ENCODE assay signal across 9 mouse cellular contexts in genomic region chr7:141666190-141666589, GRCm38 (mm10). TPM values are rescaled to one million over a fixed set of nuclear protein-coding genes. Genes with fewer than 3 reads are reported as not detected.
DNase-seq lines count a peak whose midpoint lies in the region; ATAC-seq and TF ChIP-seq lines count a peak whose summit lies in the region.
"Had no signal": no experiment of that assay in that cellular context is flagged by ENCODE, and none has a peak within 500 bp of the region (broad histone marks: within the 10 kb centered on the region; RNA-seq: fewer than 3 reads in every experiment).

No protein-coding gene starts in this region.

- TF ChIP-seq EP300 in ES-Bruce4 (IDR thresholded peaks at IDR 0.05; ENCODE audit: insufficient read depth, low read depth, low read length), result no peak

- TF ChIP-seq CTCF in ES-Bruce4 (IDR thresholded peaks at IDR 0.05; ENCODE audit: low read depth, low read length), result peak; percentile 79
- TF ChIP-seq CTCF in bone marrow macrophage, adult 2 months (IDR thresholded peaks at IDR 0.05; ENCODE audit: low read depth, low read length), result peak; percentile 20; the same call in 1 of the 2 replicates

- no peak overlapping the region for H3K27ac ChIP-seq in hindbrain, embryonic 11.5 days (ENCODE audit: low read depth, low read length)
- H3K27ac ChIP-seq in hindbrain, embryonic 16.5 days (ENCODE audit: low read depth, low read length), result no peak overlapping the region
- H3K27ac ChIP-seq in ES-Bruce4 (ENCODE audit: insufficient read depth, low read length), result no peak overlapping the region
- no peak overlapping the region for H3K27ac ChIP-seq in bone marrow macrophage, adult 2 months (ENCODE audit: insufficient read depth, low read depth, low read length)

- H3K4me3 ChIP-seq in hindbrain, embryonic 11.5 days (ENCODE audit: low read depth, low read length), result no peak overlapping the region
- no peak overlapping the region for H3K4me3 ChIP-seq in hindbrain, embryonic 16.5 days (ENCODE audit: low read length)
- H3K4me3 ChIP-seq in ES-Bruce4 (ENCODE audit: low read depth, low read length), result no peak overlapping the region
- H3K4me3 ChIP-seq in bone marrow macrophage, adult 2 months (ENCODE audit: insufficient read depth, low read length), result no peak overlapping the region
- H3K4me3 ChIP-seq: erythroblast, embryonic 14.5 days had no signal

- no peak for ATAC-seq in hindbrain, embryonic 11.5 days (ENCODE audit: low FRiP score)
- no peak for ATAC-seq in hindbrain, embryonic 16.5 days

- no peak for TF ChIP-seq POLR2A in ES-Bruce4 (IDR thresholded peaks at IDR 0.05; ENCODE audit: insufficient read depth, low read length)
- TF ChIP-seq POLR2A in bone marrow macrophage, adult 2 months (IDR thresholded peaks at IDR 0.05; ENCODE audit: borderline replicate concordance, low read depth, low read length), result no peak

- DNase-seq in hindbrain, embryonic 11.5 days (ENCODE audit: low spot score), result peak; percentile 46
- peak; percentile 38 for DNase-seq in gastrocnemius, postnatal 14 days
- DNase-seq in layer of hippocampus, adult 11-12 months (ENCODE audit: low spot score), result peak; percentile 61
- DNase-seq in lung, postnatal 36 days, result peak; percentile 80
- DNase-seq in yolk sac, embryonic 10.5 days (ENCODE audit: low spot score), result no peak

- no peak overlapping the region for H3K4me2 ChIP-seq in hindbrain, embryonic 11.5 days (replicated peaks; ENCODE audit: low read depth, low read length)
- H3K4me2 ChIP-seq in hindbrain, embryonic 16.5 days (ENCODE audit: low read length), result no peak overlapping the region

- WGBS in hindbrain, embryonic 11.5 days, result 16% methylated on average over 4 of the region's 4 CpGs
- WGBS in hindbrain, embryonic 16.5 days, result 18% methylated on average over 4 of the region's 4 CpGs

- no peaks in the 10 kb centered on the region for H3K27me3 ChIP-seq in hindbrain, embryonic 11.5 days (ENCODE audit: control insufficient read depth, insufficient read depth, low read length)
- H3K27me3 ChIP-seq in hindbrain, embryonic 16.5 days (replicated peaks; ENCODE audit: control insufficient read depth, insufficient read depth, low read length), result no peaks in the 10 kb centered on the region
- no peaks in the 10 kb centered on the region for H3K27me3 ChIP-seq in ES-Bruce4 (ENCODE audit: control insufficient read depth, insufficient read depth, low read length, poor library complexity, severe bottlenecking)

- intact Hi-C loops in gastrocnemius, postnatal 14 days (cut with DNase I; ENCODE audit: low total_unique reads), result no loop called here

- no peaks in the 10 kb centered on the region for H3K9me3 ChIP-seq in hindbrain, embryonic 11.5 days (ENCODE audit: control insufficient read depth, low read length)
- H3K9me3 ChIP-seq in hindbrain, embryonic 16.5 days (ENCODE audit: control insufficient read depth, low read length), result no peaks in the 10 kb centered on the region
- H3K9me3 ChIP-seq in ES-Bruce4 (replicated peaks; ENCODE audit: control insufficient read depth, insufficient read depth, low read length, poor library complexity, severe bottlenecking), result no peaks in the 10 kb centered on the region

- no peaks in the 10 kb centered on the region for H3K4me1 ChIP-seq in hindbrain, embryonic 11.5 days (replicated peaks; ENCODE audit: control insufficient read depth, insufficient read depth, low read length)
- H3K4me1 ChIP-seq in hindbrain, embryonic 16.5 days (ENCODE audit: control insufficient read depth, insufficient read depth, low read depth, low read length), result no peaks in the 10 kb centered on the region
- H3K4me1 ChIP-seq in ES-Bruce4 (ENCODE audit: control insufficient read depth, insufficient read depth, low read length), result no peaks in the 10 kb centered on the region
- no peaks in the 10 kb centered on the region for H3K4me1 ChIP-seq in bone marrow macrophage, adult 2 months (ENCODE audit: control insufficient read depth, insufficient read depth, low read length)

- H3K9ac ChIP-seq in hindbrain, embryonic 11.5 days (ENCODE audit: low read depth, low read length), result no peak overlapping the region
- H3K9ac ChIP-seq in hindbrain, embryonic 16.5 days (ENCODE audit: low read depth, low read length), result no peak overlapping the region
- H3K9ac ChIP-seq in ES-Bruce4 (ENCODE audit: low read depth, poor library complexity, severe bottlenecking), result no peak overlapping the region

- H3K36me3 ChIP-seq in hindbrain, embryonic 11.5 days (ENCODE audit: control insufficient read depth, insufficient read depth, low read length), result no peaks in the 10 kb centered on the region
- H3K36me3 ChIP-seq in hindbrain, embryonic 16.5 days (ENCODE audit: control insufficient read depth, insufficient read depth, low read length), result no peaks in the 10 kb centered on the region
- no peaks in the 10 kb centered on the region for H3K36me3 ChIP-seq in ES-Bruce4 (ENCODE audit: control insufficient read depth, insufficient read depth, low read length, poor library complexity, severe bottlenecking)

RNA-seq across cellular contexts. Expression of gene Muc6, which starts 11.1 kb away (rescaled TPM):
- polyA plus RNA-seq in hindbrain, embryonic 11.5 days (2014; fragmentation: Nextera tagmentation; extraction: Ambion mirVana), result 0.17 TPM in 2 replicates
- 0.19 and 0.29 TPM in 2 replicates for polyA plus RNA-seq in hindbrain, embryonic 16.5 days (2015; fragmentation: Nextera tagmentation; extraction: Ambion mirVana)
- not detected in 2 replicates for polyA plus RNA-seq in ES-Bruce4 (2011; ENCODE audit: insufficient read depth, insufficient read length, low read depth, missing spikeins)
- not detected in 2 replicates for polyA plus RNA-seq in bone marrow macrophage, adult 2 months (2012; ENCODE audit: insufficient read depth, insufficient read length, missing spikeins)
- total RNA-seq in gastrocnemius, postnatal 14 days (2021), result not detected

RNA-seq across cellular contexts. Expression of gene Muc2, which starts 23.9 kb away (rescaled TPM):
- polyA plus RNA-seq in hindbrain, embryonic 11.5 days (2014; fragmentation: Nextera tagmentation; extraction: Ambion mirVana), result 0.07 and 0.32 TPM in 2 replicates
- 0.40 and 0.58 TPM in 2 replicates for polyA plus RNA-seq in hindbrain, embryonic 16.5 days (2015; fragmentation: Nextera tagmentation; extraction: Ambion mirVana)
- 2.3 TPM in 2 replicates for polyA plus RNA-seq in ES-Bruce4 (2011; ENCODE audit: insufficient read depth, insufficient read length, low read depth, missing spikeins)
- polyA plus RNA-seq in bone marrow macrophage, adult 2 months (2012; ENCODE audit: insufficient read depth, insufficient read length, missing spikeins), result 1.7 and 3.4 TPM in 2 replicates
- total RNA-seq in gastrocnemius, postnatal 14 days (2021), result under 1 TPM; 0.20 to 0.31 TPM
